Mouse (Mus musculus) fat pad, adult 2 months (tissue): ENCODE measurements around the gene Pfn3.

Experiments used
- DNase-seq: peaks from one replicate; pipeline ENCODE4 v3.0.0-alpha.2; 2011; ENCODE audit warnings: low read depth, low spot score; ENCODE audit errors: extremely low read depth

Gene Pfn3

DNA sequence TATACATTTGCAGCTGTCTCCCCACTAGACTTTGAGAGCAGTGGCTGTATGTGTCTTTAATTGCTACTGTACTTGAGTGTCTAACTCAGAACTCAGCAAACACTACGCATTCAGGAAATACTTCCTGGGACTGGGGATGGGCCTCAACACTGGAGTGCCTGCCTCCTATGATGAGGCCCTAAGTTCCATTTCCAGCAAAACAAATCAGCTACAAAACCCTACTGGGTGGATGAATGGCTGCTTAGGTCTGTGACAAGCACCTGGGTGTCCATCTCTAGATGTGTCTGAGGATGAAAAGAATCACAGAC is 15.0 kb downstream of the Pfn3 start:
- no peak for DNase-seq

DNA sequence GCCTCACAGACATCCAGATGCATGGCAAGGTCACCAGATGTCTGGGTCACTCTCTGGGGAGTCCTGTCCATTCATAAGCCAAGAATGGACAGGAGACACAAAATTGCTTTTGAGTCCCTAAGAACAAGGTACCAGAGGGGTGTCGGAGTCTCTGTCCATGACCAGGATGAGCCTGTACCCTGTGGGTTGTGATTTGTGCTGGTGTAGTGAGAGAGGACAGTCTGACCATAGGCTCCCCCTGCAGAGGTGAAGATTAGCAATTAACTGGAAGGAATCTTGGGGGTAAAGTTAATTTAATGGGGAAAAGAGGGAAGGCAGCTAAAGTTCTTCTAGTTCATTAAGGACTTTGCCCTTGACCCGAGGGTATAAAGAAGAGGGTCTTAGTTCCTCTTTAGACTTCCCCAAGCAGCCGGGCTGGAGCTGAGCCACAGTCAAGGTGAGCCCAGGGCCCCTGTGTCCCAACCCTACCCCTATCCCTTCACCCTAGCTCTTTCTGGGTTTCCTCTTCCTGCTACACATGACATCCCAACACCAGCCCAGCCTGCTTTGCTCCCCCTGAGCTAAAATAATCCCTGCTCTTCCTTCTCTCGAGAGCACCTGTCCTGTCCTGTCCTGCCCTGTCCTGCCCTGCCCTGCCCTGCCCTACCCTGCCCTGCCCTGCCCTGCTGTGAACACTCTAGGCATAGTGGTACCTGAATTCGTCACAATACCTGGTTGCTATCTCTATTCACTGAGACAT is 15.6 kb downstream of the Pfn3 start:
- no peak for DNase-seq

DNA sequence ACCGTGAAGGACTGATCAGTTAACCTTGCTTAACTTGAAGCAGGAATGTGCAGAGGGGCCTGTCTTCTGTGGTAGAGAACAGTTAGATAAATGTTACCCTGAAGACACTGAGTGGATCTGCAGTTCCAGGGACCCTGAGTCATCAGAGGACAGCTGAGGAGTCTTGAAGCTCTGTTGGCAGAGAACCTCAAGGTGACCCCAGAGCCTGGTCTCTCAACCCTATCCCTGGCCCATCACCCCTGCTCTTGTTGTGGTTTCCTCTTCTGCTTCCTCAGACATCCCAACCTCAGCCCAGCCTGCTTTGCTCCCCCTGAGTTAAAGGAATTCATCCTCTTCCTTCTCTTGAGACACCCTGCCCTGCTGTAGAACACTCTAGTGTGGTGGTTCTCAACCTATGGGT is 16.9 kb downstream of the Pfn3 start, which contains the start of gene Slc34a1:
Gene Slc34a1 (plus strand): TSS at position 100 of the 400 bp plus-strand sequence.
- no peak for DNase-seq

DNA sequence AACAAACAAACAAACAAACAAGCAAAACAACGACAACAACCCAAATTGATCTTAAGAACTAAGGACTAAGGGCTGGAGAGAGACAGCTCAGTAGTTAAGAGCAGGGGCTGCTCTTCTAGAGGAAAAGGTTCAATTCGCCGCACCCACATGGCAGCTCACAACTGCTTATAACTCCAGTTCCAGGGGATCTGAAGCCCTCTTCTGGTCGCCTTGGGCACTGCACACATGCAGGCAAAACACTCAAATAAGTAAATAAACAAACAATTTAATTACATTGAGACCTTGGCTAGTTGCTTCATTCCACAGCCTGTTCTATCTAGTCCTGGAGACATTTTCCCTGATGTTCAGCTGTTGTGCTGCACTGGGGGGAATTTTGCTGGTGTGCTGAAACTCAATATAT is 22.1 kb downstream of the Pfn3 start:
- no peak for DNase-seq

DNA sequence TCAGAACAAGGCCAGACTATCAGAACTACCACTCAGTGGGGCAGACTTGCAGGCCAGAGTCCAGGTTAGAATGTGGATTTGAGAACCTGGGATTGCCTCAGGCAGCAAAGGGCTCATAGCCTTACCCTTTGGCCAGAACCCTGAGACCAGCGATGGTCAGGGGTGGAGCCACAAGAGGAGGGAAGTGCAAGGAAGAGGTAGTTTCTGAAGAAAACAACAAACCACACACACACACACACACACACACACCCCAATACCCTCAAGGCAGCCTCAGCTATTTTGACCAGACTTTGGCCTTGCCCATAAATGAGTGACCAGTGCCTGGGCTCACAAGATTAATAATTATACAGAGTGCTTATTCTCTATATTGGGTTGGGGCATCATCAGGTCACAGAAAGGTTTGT is 23.4 kb downstream of the Pfn3 start:
- DNase-seq = no peak

DNA sequence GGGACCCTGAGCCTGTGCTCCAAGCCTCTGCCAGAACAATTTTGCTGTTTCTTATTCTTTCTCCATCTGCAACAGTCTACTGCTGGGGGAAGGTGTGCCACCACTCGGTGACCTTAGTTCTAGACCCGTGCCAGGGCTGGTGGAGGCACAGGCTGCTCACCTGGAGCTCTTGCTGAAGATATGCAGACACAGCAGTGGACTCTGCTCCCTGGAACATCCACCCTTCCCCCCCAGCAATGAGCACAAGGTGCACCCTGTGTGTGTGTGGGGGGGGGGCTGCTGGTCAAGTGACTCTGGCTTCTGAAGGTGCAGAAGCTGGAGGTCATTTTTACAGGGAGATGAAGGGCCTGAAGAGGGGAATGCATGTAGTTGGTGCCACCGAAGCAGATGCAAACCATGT is 24.4 kb downstream of the Pfn3 start:
- DNase-seq = no peak

DNA sequence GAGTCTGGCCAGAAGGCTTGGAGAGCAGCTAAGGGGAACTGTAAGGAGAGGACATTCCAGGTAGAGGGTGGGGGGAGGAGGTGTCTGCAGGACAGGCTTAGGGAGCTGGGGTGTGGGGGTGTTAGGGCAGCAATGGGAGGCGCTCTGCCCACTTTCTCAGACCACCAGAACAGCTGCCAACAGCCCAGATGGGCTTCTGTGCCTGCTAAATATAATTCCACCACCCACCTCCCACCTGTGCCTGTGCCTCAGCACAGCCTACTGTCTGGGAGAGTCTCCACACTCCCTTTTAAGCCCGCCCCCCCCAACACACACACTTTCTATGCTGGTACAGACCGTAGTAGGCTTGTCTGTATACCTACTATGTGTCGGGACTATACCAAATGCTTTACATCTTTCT is 33.2 kb downstream of the Pfn3 start:
- no peak for DNase-seq

DNA sequence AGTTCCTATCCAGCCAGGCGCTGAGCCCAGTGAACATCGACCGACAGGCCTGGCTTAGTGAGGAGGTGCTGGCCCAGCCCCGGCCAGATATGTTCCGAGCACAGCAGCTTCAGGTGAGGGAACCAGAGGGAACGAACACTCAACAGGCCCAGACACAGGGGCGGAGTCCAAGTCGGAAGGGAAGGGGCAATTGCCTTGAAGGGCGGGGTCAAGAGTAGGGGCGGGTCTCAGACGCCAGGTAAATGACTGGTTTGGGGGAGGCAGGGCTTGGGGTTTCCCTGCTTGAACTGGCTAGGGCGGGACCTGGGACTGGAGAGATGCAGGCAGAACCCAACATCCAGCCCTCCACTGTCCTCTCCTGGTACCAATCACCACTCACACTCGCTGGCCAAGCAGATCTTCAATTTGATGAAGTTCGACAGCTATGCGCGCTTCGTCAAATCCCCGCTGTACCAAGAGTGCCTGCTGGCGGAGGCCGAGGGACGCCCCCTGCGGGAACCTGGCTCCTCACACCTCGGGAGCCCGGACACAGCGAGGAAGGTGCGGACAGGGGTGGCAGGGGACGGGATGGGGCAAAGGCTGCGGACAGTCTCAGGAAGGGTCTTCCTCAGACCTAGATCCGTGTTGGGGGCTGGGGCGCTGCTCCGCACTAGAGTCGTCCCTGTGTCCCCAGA is 36.0 kb downstream of the Pfn3 start:
- no peak for DNase-seq

DNA sequence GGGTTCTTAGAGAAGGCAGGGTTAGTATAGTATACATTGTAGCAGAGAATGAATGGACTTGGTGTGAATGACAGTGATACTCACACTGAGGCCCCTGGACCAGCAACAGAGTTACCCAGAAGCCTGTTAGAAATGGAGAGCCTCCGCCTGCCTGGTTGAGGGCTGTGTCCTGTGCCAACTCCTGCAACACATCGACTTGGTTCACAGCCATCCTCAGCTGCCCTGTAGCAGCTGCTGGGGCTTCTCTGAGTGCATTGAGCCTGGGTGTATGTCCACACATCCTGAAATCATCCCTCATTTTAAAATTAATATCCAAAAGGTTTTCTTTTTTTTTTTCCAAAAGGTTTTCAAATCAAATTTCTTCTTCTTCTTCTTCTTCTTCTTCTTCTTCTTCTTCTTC is 39.2 kb downstream of the Pfn3 start:
- no peak for DNase-seq

DNA sequence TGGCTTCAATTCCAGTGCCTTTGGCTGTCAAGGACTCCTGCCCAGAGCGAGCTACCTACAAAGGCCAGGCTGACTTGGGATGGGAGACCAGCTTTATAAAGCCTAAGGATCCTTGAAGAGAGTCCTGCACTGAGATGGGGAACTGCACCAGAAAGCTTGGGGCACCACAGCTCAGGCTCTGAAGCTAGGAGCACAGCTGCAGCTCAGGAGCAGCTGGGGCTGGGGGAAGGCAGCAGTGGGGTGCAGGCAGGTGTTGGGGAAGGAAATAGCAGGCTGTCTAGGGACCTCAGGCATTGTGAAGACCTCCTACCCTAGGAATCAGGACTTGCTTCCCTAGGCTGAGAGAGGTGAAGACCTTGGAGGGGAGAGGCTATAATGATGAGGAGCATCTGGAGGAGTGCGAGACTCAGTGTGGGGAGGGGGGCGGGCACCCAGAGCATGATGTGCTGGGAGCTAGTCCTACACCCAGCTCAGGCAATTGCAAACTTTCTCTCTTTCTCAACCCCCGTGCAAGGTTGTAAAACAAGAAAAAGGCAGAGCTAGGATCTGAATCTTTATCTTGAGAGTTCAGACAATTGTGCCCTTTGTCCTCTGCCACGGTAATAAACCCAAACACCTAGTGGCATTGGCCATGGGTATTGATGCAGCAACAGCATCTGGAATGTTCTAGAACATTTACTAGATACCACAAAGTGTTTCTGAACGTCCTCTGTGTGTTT is 40.7 kb downstream of the Pfn3 start:
- DNase-seq = no peak

DNA sequence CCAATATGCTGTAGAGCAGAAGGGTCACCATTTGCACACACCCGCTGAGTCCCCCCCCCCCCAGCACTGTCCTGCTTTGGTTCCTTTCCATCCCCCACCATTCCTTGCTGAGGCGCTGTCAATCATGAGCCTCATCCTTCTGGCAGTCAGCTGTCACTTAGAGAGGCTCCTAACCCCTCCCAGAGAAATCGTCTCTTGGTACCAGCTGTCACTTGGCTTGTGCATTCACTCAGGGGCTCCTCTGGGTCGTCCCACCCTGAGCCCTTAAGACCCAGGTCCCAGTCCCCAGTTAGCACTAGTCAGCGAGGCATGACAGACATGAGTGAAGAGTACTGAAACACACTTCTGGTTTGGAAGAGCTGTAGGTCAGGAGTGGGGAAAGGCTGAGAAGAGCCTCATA is 43.3 kb downstream of the Pfn3 start:
- no peak for DNase-seq

DNA sequence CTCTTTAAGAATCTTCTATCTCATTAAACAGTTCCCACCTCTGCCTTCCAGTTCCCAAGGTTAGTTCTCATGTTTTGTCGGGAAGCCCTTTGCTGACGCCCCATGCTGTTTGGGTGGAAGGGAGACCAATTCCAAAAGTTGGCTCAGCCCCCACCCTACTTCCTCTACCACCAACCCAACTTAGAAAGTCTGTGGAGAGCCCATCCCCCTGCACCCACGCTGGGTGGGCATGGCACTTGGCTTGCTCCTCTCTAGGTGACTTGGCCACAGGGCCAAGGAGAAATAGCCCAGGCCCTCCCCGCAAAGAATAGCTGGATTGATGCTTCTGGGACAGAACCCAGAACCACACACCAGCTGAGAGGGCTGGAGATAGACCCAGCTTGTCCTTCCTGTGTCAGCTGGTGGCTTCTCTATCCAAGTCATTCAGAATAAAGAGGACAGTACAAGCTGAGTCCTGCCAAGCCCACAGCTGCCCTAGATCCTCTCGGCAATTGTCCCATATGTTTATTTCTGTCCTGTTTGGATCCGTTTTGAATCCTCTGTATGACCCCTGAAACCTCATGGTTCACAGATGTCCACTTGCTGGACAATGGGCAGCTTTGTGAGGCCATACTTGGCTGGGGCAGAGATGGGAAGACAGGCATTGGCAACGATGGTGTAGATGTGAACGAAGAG is 43.9 kb downstream of the Pfn3 start:
- DNase-seq = no peak

DNA sequence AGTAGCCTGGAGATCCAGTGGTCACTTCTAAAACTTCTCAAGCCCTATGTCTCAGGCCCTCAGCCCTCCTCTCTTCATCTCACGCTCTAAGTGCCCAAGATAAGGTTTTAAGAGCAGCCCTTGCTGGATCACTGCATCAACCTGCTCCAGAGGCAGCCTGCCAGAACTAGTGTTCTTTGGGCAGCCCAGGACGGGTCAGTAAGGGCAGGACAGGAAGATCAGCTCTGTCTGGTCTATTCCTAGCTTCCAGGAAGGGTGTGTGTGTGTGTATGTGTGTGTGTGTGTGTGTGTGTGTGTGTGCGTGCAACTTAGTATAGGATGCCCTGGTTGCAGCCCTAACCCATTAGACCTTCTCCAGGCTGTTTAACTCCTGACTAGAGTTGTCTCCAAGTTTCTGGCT is 44.8 kb downstream of the Pfn3 start:
- DNase-seq = no peak

DNA sequence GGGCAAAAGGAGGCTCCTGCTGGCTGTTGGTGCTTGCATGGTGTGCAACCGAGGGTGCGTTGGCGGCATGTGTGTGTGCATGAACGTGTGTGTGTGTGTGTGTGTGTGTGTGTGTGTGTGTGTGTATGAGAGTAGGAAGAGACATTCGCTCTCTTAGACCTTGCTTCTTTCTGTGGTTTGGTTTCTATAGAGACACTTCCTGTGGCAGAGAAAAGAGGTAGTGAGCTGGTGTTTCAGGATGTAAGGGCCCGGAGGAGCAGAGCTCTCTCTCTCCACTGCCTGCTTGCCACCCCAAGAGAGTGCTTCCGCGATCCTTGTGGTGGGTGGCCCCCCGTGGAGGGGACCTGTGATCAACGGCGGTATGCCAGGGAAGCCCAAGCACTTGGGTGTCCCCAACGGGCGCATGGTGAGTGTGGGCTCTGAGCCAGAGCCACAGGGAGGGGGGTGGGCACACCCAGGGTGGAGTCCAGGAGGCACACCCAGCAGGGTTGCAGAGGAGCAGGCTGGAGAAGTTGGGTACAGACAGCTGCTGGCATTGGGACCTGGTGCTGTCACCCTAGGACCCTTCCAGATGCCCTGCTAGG is 45.4 kb downstream of the Pfn3 start, which contains the start of gene Rgs14:
Gene Rgs14 (plus strand): TSS at position 202 of the 584 bp plus-strand sequence.
- no peak for DNase-seq

DNA sequence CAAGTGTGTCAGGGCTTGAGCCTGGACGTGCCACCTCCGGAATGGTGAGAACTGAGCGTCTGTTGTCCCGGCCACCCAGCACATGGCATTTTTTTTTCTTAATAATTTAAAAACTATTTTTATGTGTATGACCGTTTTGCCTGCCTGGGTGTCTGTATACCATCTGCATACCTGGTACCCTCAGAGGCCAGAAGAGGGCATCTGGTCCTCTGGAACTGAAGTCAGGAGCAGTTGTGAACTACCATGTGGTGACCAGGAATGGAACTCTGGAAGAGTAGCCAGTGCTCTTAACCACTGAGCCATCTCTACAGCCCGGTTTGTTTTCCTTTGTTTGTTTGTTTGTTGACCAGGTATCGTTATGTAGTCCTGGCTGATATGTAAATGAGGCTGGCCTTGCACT is 46.6 kb downstream of the Pfn3 start:
- DNase-seq = no peak
